Mouse (Mus musculus) midbrain, embryonic 12.5 days (tissue): ENCODE measurements at regions not wholly inside any gene's neighbourhood (a gene's known extent, or its start where the extent isn't known, plus 50 kb on each side); places are given as distances from the start of the nearest gene placed in this dataset.
"Not testable (repeated sequence)": the region's sequence is repeated elsewhere in the genome, so short reads cannot be mapped to it uniquely, and the experiment has no call there.

Source experiments
- ATAC-seq: fragments of 200-750 bp; cut with Nextera tagmentation; 2 replicates; pipeline ENCODE4 v1.8.0; 2017; ENCODE audit warnings: low read depth, moderate TSS enrichment, moderate library complexity; ENCODE audit not compliant: low FRiP score
- H3K27ac ChIP-seq: fragments of 300-500 bp; sonication (generic); replicated peaks from 2 replicates; pipeline ENCODE4 v1.5.1; 2016; ENCODE audit warnings: mild to moderate bottlenecking
- H3K27me3 ChIP-seq: fragments of 300-500 bp; sonication (generic); 2 replicates; pipeline ENCODE4 v1.6.1; 2016; ENCODE audit warnings: mild to moderate bottlenecking
- H3K36me3 ChIP-seq: fragments of 300-500 bp; sonication (generic); 2 replicates; pipeline ENCODE4 v1.6.1; 2016
- H3K4me1 ChIP-seq: fragments of 300-500 bp; sonication (generic); 2 replicates; pipeline ENCODE4 v1.6.1; 2016
- H3K4me2 ChIP-seq: fragments of 300-500 bp; sonication (generic); replicated peaks from 2 replicates; pipeline ENCODE4 v1.6.1; 2016; ENCODE audit warnings: mild to moderate bottlenecking, moderate library complexity
- H3K4me3 ChIP-seq: fragments of 300-500 bp; sonication (generic); 2 replicates; pipeline ENCODE4 v1.5.1; 2016; ENCODE audit warnings: mild to moderate bottlenecking
- H3K9ac ChIP-seq: fragments of 300-500 bp; sonication (generic); replicated peaks from 2 replicates; pipeline ENCODE4 v1.6.1; 2016; ENCODE audit warnings: mild to moderate bottlenecking, moderate library complexity
- H3K9me3 ChIP-seq: fragments of 300-500 bp; sonication (generic); 2 replicates; pipeline ENCODE4 v1.6.1; 2016; ENCODE audit warnings: mild to moderate bottlenecking
- WGBS: fragments of 180-500 bp; shearing (Covaris S2); methylation state at CpG from one replicate; pipeline ENCODE4 v1.1.7; 2016; 5-methylcytosine and 5-hydroxymethylcytosine counted together

DNA sequence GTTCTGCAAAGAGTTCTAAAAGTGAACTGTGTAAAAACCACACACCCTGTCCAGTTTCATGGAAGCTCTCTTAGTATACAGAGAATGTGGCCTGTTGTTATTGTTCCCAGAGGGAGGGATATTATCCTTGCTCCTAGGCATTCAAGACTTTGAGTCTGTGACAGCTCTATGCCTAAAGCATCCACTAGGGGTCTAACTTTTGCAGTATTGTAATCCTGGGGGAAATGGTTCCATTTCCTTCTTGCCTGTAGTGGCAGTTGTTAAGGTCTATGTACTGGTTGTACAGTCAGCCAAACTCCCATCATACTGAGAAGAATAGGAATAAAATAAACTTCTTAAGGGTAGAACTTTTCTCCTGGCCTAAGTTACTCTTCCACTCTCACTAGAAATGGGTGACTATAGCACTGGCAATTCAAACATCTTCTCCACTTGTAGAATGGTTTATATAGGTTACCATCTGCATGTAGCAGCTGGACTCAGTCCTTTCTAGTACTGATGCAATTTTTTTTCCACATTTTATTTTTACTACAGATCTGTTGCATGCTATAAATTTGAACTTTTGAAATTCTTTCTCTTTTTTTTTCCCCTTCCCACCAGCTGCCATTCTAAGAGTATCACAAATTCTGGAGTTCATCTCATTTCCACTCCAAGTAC lies 51.4 kb upstream of the Dpt start:
- Histone ChIP-seq H3K27me3 (no peaks in the 10 kb centered on the region), H3K4me1 (no peaks in the 10 kb centered on the region), H3K9me3 (no peaks in the 10 kb centered on the region), H3K27ac (no peak overlapping the region), H3K4me2 (no peak overlapping the region), H3K4me3 (no peak overlapping the region), H3K36me3 (no peaks in the 10 kb centered on the region), H3K9ac (no peak overlapping the region)
- no peak for ATAC-seq

DNA sequence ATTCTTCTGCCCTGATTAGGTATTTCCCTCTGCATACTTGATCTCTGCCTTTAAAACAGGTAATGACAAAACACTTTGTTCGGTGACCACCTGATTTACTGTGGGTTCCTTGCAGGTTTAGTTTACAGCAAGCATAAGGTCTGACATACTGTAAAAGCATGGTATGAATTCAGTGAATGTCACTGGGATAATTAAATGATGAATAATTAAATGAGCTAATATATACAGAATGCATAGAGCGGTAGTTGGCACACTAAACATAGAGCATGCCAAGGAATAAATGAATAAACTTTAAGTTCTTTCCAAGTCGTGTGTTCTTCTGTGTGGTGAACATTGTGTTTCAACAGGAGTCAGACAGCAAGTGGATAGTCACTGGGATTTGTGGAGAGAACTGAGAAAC lies 51.9 kb upstream of the Dpt start:
- no peak for ATAC-seq
- Histone ChIP-seq H3K9ac (no peak overlapping the region), H3K4me1 (no peaks in the 10 kb centered on the region), H3K27ac (no peak overlapping the region), H3K9me3 (no peaks in the 10 kb centered on the region), H3K4me3 (no peak overlapping the region), H3K27me3 (no peaks in the 10 kb centered on the region), H3K36me3 (no peaks in the 10 kb centered on the region), H3K4me2 (no peak overlapping the region)
- WGBS = 74% methylated on average over 3 of the region's 3 CpGs

GRCm38 (mm10) chr1:164742897-164743296 lies 53.5 kb upstream of the Dpt start:
- H3K4me1 ChIP-seq, H3K36me3 ChIP-seq, H3K9ac ChIP-seq, H3K27ac ChIP-seq, H3K9me3 ChIP-seq, H3K4me2 ChIP-seq, H3K4me3 ChIP-seq, H3K27me3 ChIP-seq, ATAC-seq: not testable (repeated sequence)
- WGBS = 96% methylated on average over 9 of the region's 9 CpGs

DNA sequence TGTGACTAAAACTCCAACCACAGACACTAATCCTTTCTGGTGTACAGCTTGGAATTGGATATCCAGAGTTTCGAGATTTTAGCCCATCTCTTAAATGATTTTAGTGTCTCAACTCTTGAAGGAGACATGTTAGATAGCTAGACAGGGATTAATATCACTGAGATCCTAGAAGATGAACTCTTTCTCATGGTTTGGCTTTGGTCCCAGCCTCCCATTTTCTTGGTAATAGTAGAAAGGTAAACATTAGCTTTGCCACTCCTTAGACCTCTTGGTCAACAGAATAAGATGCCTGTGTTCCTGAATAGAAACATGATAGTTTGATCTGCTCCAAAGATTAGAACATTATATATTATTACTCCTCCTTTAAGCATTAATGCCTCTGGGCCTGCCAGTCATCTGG lies 60.8 kb upstream of the Dpt start:
- ATAC-seq = no peak
- H3K4me3 ChIP-seq = no peak overlapping the region
- H3K9me3 ChIP-seq = no peaks in the 10 kb centered on the region
- no peak overlapping the region for H3K27ac ChIP-seq
- H3K27me3 ChIP-seq = no peaks in the 10 kb centered on the region
- WGBS = 73% methylated on average over 1 of the region's 1 CpGs
- H3K36me3 ChIP-seq = no peaks in the 10 kb centered on the region
- H3K4me1 ChIP-seq = no peaks in the 10 kb centered on the region
- H3K4me2 ChIP-seq = no peak overlapping the region
- no peak overlapping the region for H3K9ac ChIP-seq

DNA sequence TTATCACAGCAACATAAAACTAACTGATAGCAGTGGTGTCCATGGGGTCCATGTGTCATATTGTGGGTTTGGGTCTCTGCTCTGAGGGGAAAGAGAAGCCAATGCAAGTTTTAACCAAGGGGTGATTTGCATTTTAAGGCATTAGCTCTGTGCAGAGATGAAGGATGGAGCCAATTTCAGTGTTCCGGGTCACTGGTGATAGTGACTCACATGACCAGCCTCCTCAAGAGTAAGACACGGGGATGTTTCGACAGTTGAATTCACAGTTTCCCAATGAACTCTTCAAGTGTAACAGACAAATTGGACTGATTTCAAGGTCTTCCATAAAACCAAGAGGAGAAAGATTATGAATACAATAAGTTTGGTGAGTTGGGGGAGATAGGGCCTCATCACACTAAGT lies 62.7 kb upstream of the Dpt start:
- Histone ChIP-seq H3K27ac (no peak overlapping the region), H3K27me3 (no peaks in the 10 kb centered on the region), H3K4me3 (no peak overlapping the region), H3K9ac (no peak overlapping the region), H3K9me3 (no peaks in the 10 kb centered on the region), H3K36me3 (no peaks in the 10 kb centered on the region), H3K4me2 (no peak overlapping the region), H3K4me1 (no peaks in the 10 kb centered on the region)
- 81% methylated on average over 3 of the region's 3 CpGs for WGBS
- no peak for ATAC-seq

DNA sequence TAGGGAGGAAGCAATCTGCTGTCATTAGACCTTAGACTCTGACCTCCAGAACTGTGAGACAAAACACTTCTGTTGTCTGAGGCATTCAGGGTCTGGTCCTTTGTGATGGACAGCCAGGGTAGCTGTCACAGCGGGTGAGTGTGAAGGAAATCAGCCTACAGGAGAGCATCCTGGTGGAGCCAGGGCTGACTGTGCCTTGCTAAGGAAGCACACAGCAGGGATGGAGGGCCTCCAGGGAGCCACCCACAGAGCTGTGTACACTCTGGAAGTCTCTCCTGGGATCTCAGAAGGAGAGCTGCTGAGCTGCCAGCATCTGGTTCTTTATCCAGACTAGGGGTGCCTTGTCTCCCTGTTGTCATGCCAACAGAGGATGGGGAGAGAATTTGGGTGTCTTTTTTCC lies 74.4 kb upstream of the Dpt start:
- no peak overlapping the region for H3K27ac ChIP-seq
- peaks cover 5% of the 10 kb centered on the region for H3K4me1 ChIP-seq
- no peaks in the 10 kb centered on the region for H3K27me3 ChIP-seq
- no peaks in the 10 kb centered on the region for H3K9me3 ChIP-seq
- no peak overlapping the region for H3K4me3 ChIP-seq
- H3K36me3 ChIP-seq = no peaks in the 10 kb centered on the region
- no peak for ATAC-seq
- H3K9ac ChIP-seq = no peak overlapping the region
- 0% methylated on average over 1 of the region's 1 CpGs for WGBS
- no peak overlapping the region for H3K4me2 ChIP-seq

GRCm38 (mm10) chr1:164714905-164715304 lies 81.5 kb upstream of the Dpt start:
- Histone ChIP-seq H3K9me3 (no peaks in the 10 kb centered on the region), H3K27me3 (no peaks in the 10 kb centered on the region), H3K4me2 (no peak overlapping the region), H3K4me3 (no peak overlapping the region), H3K27ac (no peak overlapping the region), H3K36me3 (no peaks in the 10 kb centered on the region), H3K9ac (no peak overlapping the region), H3K4me1 (no peaks in the 10 kb centered on the region)
- 86% methylated on average over 2 of the region's 2 CpGs for WGBS
- ATAC-seq = no peak

DNA sequence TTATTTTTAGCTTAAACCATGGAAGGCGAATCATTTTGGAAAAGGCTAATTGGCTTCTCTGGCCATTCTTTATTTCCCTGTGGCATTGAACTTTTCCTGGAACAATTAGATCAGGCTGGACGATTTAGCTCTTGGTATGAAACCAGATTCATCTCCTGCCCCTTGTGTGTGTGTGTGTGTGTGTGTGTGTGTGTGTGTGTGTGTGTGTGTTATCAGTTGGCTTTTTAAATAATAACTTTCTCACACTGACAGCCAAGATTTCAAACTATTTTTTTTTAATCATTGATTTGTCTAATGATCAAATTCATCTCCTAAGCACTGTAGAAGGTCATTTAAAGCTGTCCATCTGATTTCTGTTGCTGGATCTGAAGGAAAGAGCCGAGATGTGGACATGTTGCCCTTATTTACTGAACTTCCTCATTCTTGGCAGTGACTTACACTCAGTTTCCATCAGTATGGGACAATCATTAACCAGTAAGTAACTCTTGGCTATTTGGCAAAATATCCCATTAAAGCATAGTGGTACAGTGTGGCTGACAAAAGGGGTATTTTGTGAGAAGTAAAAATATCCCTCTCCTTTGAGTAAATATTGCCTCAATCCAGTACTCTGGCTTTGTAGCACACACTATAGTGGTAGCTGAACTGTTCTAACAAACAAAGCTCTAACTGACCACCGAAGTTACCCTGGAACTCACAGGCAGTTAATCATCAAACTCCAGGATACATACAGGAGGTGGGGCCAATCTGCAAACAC lies 82.5 kb upstream of the Dpt start:
- Histone ChIP-seq H3K9ac (no peak overlapping the region), H3K36me3 (no peaks in the 10 kb centered on the region), H3K4me2 (no peak overlapping the region), H3K9me3 (no peaks in the 10 kb centered on the region), H3K27me3 (no peaks in the 10 kb centered on the region), H3K4me3 (no peak overlapping the region), H3K4me1 (no peaks in the 10 kb centered on the region), H3K27ac (no peak overlapping the region)
- ATAC-seq = no peak
- WGBS = 80% methylated on average over 4 of the region's 4 CpGs

DNA sequence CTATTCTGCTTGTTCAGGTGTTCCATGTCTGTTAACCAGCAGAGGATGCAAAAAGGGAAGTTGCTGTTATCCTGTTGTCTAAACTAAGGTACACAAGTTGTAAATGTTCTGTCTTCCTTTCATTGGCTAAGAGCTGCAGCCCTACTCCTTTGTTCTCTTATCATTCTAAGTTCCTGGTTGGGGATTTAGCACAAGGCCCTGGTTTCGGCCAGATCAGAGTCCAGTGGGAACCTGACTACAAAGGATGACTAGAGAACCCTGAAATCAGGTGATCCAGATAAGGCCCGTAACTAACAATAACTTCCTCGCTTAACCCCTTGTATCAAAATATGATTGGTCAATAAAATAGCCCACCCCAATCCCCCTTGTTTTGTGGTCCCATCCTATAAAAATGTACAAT lies 83.9 kb upstream of the Dpt start:
- Histone ChIP-seq H3K4me2 (no peak overlapping the region), H3K36me3 (no peaks in the 10 kb centered on the region), H3K9me3 (no peaks in the 10 kb centered on the region), H3K4me1 (no peaks in the 10 kb centered on the region), H3K9ac (no peak overlapping the region), H3K27ac (no peak overlapping the region), H3K27me3 (no peaks in the 10 kb centered on the region), H3K4me3 (no peak overlapping the region)
- 87% methylated on average over 3 of the region's 3 CpGs for WGBS
- no peak for ATAC-seq

DNA sequence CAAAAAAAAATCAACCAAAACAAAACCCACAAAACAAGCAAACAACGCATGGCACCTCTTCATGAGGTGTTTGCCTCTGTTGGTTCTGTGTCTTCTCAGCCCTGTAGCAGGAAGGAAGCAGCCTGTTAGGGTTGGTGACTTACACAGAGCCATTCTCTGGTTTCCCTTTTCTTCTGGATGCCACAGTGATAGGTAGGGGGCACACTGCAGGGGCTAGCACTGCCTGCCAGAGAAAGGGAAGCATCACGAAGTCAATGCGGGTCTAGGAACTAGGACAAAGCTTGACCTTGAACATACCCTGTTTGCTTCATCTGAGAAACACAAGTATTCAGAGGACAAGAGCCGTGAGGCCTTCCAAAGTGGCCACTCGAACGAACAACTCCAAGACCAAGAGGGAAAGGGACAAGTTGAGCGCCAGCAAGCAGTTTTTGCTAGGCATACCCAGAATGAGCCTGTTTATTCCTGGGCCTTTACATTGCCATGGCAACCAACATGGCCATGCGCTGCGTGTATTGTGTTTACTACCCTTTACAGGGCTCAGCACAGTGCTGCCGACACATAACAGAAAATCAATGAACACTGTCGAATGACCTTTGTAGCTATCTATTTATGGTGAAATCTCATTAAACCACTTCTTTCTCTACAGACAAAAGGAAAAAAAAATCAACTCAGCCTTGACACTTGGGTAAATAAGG lies 91.9 kb upstream of the Dpt start:
- Histone ChIP-seq H3K36me3 (no peaks in the 10 kb centered on the region), H3K27me3 (peaks cover 8% of the 10 kb centered on the region; the same call in 1 of the 2 replicates), H3K4me3 (no peak overlapping the region), H3K9ac (no peak overlapping the region), H3K4me2 (peak overlapping the region; percentile 15; the same call in 1 of the 2 replicates), H3K4me1 (peaks cover 9% of the 10 kb centered on the region), H3K9me3 (no peaks in the 10 kb centered on the region), H3K27ac (peak overlapping the region; percentile 63; the same call in 1 of the 2 replicates)
- peak; percentile 98 for ATAC-seq
- WGBS = 46% methylated on average over 11 of the region's 11 CpGs

DNA sequence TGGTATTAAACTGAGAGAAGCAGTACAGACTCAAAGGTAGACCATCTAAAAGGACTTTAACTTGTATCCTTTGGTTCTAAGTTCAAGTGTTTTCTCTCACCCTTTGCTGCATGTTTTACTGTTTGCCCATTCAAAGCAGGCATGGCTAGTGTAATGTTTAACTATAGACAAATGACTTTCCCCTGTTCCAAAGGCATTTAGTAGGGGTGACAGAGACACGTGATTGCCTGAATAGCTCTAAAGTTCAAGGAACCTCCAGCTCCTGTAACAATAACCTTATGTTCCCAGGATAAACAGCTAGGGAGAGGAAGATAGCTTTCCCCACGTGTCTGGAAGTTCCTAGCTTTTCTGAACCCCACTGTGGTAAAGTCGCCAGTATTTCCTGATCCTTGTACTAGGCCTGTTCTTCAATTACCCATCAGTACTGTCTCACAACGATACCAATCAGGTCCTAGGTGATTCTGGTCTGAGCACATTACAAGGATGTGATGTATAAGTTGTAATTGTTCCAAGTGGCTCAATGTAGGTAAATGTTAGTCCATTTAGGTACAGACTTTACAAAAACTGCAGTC lies 92.8 kb upstream of the Dpt start:
- Histone ChIP-seq H3K27me3 (peaks cover 8% of the 10 kb centered on the region; the same call in 1 of the 2 replicates), H3K4me3 (no peak overlapping the region), H3K36me3 (no peaks in the 10 kb centered on the region), H3K9ac (no peak overlapping the region), H3K4me2 (no peak overlapping the region), H3K9me3 (no peaks in the 10 kb centered on the region), H3K4me1 (peaks cover 9% of the 10 kb centered on the region), H3K27ac (no peak overlapping the region)
- WGBS = 74% methylated on average over 4 of the region's 4 CpGs
- no peak for ATAC-seq

- WGBS = 89% methylated on average over 1 of the region's 1 CpGs
- H3K27me3 ChIP-seq = no peaks in the 10 kb centered on the region
- no peak overlapping the region for H3K27ac ChIP-seq
- H3K4me1 ChIP-seq = no peaks in the 10 kb centered on the region
- no peak overlapping the region for H3K4me2 ChIP-seq
- no peaks in the 10 kb centered on the region for H3K36me3 ChIP-seq
- no peaks in the 10 kb centered on the region for H3K9me3 ChIP-seq
- no peak for ATAC-seq
- no peak overlapping the region for H3K4me3 ChIP-seq
- no peak overlapping the region for H3K9ac ChIP-seq
These were observed 106.4 kb upstream of the Dpt start for GRCm38 (mm10) chr1:164690055-164690454.
